Mouse (Mus musculus): ENCODE measurements around the gene Cbr2. TPM values are rescaled to one million over a fixed set of nuclear protein-coding genes. Genes with fewer than 3 reads are reported as not detected.

The Cbr2 gene
- polyA plus RNA-seq, 1 experiment from 2014 or later: 1.1 TPM

- Histone ChIP-seq H3K27me3 (replicated peaks; ENCODE audit: control insufficient read depth, insufficient read depth, low read length) (no peaks in the 10 kb centered on the region), H3K4me2 (ENCODE audit: low read length) (peak overlapping the region; percentile 86), H3K4me3 (ENCODE audit: low read depth, low read length) (no peak overlapping the region), H3K27ac (ENCODE audit: low read depth, low read length) (no peak overlapping the region), H3K36me3 (ENCODE audit: control insufficient read depth, insufficient read depth, low read length) (0 out of 2 replicates have a peak, but pooled peaks cover 4% of the 10 kb centered on the region), H3K4me1 (ENCODE audit: control insufficient read depth, insufficient read depth, low read length) (peaks cover 4% of the 10 kb centered on the region; the same call in 1 of the 2 replicates), H3K9me3 (replicated peaks; ENCODE audit: control insufficient read depth, low read length) (no peaks in the 10 kb centered on the region), H3K9ac (ENCODE audit: low read length) (no peak overlapping the region)
- no peak for ATAC-seq
- DNase-seq (ENCODE audit: low spot score): no peak
- WGBS: 61% methylated on average over 12 of the region's 12 CpGs
Observed at GRCm38 (mm10) chr11:120727564-120727963, 4.3 kb downstream of the Cbr2 start.

- H3K27me3 ChIP-seq (replicated peaks; ENCODE audit: control insufficient read depth, insufficient read depth, low read length): no peaks in the 10 kb centered on the region
- peaks cover 4% of the 10 kb centered on the region; the same call in 1 of the 2 replicates for H3K4me1 ChIP-seq (ENCODE audit: control insufficient read depth, insufficient read depth, low read length)
- peak within 1 kb of the TSS; percentile 46 for H3K4me3 ChIP-seq (ENCODE audit: low read depth, low read length)
- no peak within 1 kb of the TSS for H3K27ac ChIP-seq (ENCODE audit: low read depth, low read length)
- H3K36me3 ChIP-seq (ENCODE audit: control insufficient read depth, insufficient read depth, low read length): 0 out of 2 replicates have a peak, but pooled peaks cover 4% of the 10 kb centered on the region
- ATAC-seq (peak; percentile 81), DNase-seq (ENCODE audit: low spot score) (peak; percentile 83)
- H3K9ac ChIP-seq (ENCODE audit: low read length): peak within 1 kb of the TSS; percentile 60
- no peaks in the 10 kb centered on the region for H3K9me3 ChIP-seq (replicated peaks; ENCODE audit: control insufficient read depth, low read length)
- peak within 1 kb of the TSS; percentile 86 for H3K4me2 ChIP-seq (ENCODE audit: low read length)
- under 1% methylated on average over 14 of the region's 14 CpGs for WGBS
Observed at GRCm38 (mm10) chr11:120727169-120727527, 4.8 kb downstream of the Cbr2 start, which contains the start of gene Dcxr. TSS of gene Dcxr (minus strand) at chr11:120727281.

DNA sequence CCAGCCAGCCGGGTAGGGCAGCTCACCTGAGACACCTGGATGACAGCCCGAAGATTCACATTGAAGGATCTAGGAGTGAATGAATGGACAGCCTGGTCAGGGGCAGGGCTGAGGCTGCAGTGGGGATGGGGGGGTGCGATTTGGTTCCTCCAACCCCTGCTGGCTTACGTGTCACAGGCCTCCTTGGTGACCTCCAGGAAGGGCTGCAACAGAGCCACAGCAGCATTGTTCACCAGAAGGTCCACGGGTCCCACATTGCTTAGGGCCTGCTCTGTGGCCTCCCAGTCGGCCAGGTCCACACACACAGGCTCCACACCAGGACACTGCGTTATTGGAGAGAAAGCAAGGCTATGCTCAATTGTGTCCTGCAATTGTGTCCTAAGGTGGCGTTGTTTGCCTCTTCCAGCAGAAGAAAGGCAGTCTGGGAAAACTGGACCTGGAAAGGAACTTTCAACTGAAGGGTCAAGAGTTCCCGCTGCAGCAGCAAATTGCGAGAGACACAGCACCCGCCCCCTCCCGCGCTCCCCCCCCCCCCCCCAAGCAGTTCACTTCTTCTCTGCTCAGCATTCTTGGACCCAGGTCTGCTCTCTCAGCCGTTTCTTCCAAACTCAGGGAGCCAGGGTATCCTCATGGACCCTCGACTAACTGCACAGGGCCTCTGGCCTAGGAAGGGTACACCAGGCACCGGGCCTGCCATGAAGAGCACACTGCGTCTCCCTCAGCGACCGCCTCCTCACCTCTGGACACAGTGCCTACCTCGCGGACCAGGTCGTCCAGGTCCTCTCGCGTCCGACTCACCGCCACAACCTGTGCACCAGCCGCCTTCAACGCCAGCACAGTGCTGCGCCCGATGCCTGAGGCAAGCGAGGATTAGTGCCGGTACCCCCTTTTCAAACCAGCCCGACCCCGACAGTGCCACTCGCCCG lies 5.4 kb downstream of the Cbr2 start:
- Histone ChIP-seq H3K4me2 (ENCODE audit: low read length) (peak overlapping the region; percentile 86), H3K36me3 (ENCODE audit: control insufficient read depth, insufficient read depth, low read length) (0 out of 2 replicates have a peak, but pooled peaks cover 4% of the 10 kb centered on the region), H3K9ac (ENCODE audit: low read length) (peak overlapping the region; percentile 60), H3K4me1 (ENCODE audit: control insufficient read depth, insufficient read depth, low read length) (peaks cover 9% of the 10 kb centered on the region), H3K9me3 (replicated peaks; ENCODE audit: control insufficient read depth, low read length) (no peaks in the 10 kb centered on the region), H3K4me3 (ENCODE audit: low read depth, low read length) (peak overlapping the region; percentile 46), H3K27ac (ENCODE audit: low read depth, low read length) (no peak overlapping the region), H3K27me3 (replicated peaks; ENCODE audit: control insufficient read depth, insufficient read depth, low read length) (no peaks in the 10 kb centered on the region)
- DNase-seq (ENCODE audit: low spot score) (no peak), ATAC-seq (0 out of 2 replicates have a peak, but pooled peaks have one; percentile 12)
- 20% methylated on average over 34 of the region's 36 CpGs for WGBS

DNA sequence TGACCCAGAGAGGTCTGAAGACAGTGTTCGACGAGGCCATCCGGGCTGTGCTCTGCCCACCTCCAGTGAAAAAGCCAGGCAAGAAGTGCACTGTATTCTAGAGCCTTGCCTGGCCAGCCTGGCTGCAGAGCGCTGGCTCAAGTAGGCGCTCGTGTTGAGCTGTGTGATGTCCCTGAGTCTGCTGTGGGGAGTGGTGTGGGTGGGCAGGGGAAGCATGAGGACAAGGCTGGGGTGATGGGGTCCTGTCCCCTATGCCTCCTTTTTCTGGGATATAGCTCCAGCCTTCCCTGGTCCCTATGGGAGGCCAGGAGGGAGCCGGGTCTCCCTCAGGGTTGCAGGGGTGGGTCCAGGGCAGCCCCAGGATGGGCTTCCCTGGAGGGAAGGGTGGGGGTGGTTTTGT lies 8.4 kb downstream of the Cbr2 start:
- no peaks in the 10 kb centered on the region for H3K27me3 ChIP-seq (replicated peaks; ENCODE audit: control insufficient read depth, insufficient read depth, low read length)
- H3K9ac ChIP-seq (ENCODE audit: low read length): no peak overlapping the region
- peaks cover 11% of the 10 kb centered on the region for H3K4me1 ChIP-seq (ENCODE audit: control insufficient read depth, insufficient read depth, low read length)
- WGBS: 85% methylated on average over 7 of the region's 7 CpGs
- DNase-seq (ENCODE audit: low spot score): no peak
- H3K9me3 ChIP-seq (replicated peaks; ENCODE audit: control insufficient read depth, low read length): no peaks in the 10 kb centered on the region
- peaks cover 17% of the 10 kb centered on the region for H3K36me3 ChIP-seq (ENCODE audit: control insufficient read depth, insufficient read depth, low read length)
- no peak for ATAC-seq
- H3K4me2 ChIP-seq (ENCODE audit: low read length): no peak overlapping the region
- no peak overlapping the region for H3K4me3 ChIP-seq (ENCODE audit: low read depth, low read length)
- H3K27ac ChIP-seq (ENCODE audit: low read depth, low read length): no peak overlapping the region

DNA sequence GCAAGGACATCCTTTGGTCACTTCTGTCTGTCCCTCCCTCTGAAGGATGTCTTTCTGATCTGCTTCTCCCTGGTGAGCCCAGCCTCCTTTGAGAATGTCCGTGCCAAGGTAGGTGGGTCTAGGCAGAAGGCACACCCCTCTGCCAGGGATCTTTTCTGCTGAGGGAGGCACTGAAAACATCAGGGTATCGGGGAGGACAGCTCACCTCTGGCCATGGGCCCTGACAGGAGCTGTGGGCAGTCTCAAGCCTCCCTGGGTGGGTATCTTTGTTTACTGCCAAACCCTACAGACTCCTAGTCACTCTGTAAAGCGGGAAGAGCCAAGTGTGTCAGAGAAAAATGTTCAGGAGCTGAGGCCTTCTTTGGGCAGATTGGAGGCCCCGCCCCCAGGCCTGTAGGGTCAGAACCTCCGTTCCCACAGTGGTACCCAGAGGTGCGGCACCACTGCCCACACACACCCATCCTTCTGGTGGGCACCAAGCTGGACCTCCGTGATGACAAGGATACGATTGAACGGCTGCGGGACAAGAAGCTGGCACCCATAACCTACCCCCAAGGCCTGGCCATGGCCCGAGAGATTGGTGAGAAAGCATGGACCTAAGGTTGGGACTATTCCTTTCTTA lies 9.0 kb downstream of the Cbr2 start:
- H3K4me3 ChIP-seq (ENCODE audit: low read depth, low read length): no peak overlapping the region
- H3K9me3 ChIP-seq (replicated peaks; ENCODE audit: control insufficient read depth, low read length): no peaks in the 10 kb centered on the region
- no peak overlapping the region for H3K27ac ChIP-seq (ENCODE audit: low read depth, low read length)
- H3K4me2 ChIP-seq (ENCODE audit: low read length): peak overlapping the region; percentile 95; the same call in 1 of the 2 replicates
- DNase-seq (ENCODE audit: low spot score): no peak
- no peak for ATAC-seq
- H3K9ac ChIP-seq (ENCODE audit: low read length): peak overlapping the region; percentile 84; the same call in 1 of the 2 replicates
- peaks cover 11% of the 10 kb centered on the region for H3K4me1 ChIP-seq (ENCODE audit: control insufficient read depth, insufficient read depth, low read length)
- peaks cover 24% of the 10 kb centered on the region for H3K36me3 ChIP-seq (ENCODE audit: control insufficient read depth, insufficient read depth, low read length)
- no peaks in the 10 kb centered on the region for H3K27me3 ChIP-seq (replicated peaks; ENCODE audit: control insufficient read depth, insufficient read depth, low read length)
- 88% methylated on average over 11 of the region's 11 CpGs for WGBS

GRCm38 (mm10) chr11:120722067-120722630 lies 9.8 kb downstream of the Cbr2 start:
- 17% methylated on average over 21 of the region's 21 CpGs for WGBS
- Histone ChIP-seq H3K4me2 (ENCODE audit: low read length) (peak overlapping the region; percentile 95), H3K27me3 (replicated peaks; ENCODE audit: control insufficient read depth, insufficient read depth, low read length) (no peaks in the 10 kb centered on the region), H3K9me3 (replicated peaks; ENCODE audit: control insufficient read depth, low read length) (no peaks in the 10 kb centered on the region), H3K4me1 (ENCODE audit: control insufficient read depth, insufficient read depth, low read length) (peaks cover 11% of the 10 kb centered on the region), H3K9ac (ENCODE audit: low read length) (peak overlapping the region; percentile 84), H3K27ac (ENCODE audit: low read depth, low read length) (no peak overlapping the region), H3K4me3 (ENCODE audit: low read depth, low read length) (peak overlapping the region; percentile 64), H3K36me3 (ENCODE audit: control insufficient read depth, insufficient read depth, low read length) (peaks cover 31% of the 10 kb centered on the region)
- ATAC-seq: no peak
- no peak for DNase-seq (ENCODE audit: low spot score)

GRCm38 (mm10) chr11:120721124-120722066 lies 10.5 kb downstream of the Cbr2 start, which contains the start of gene Rac3:
TSS of gene Rac3 (plus strand) at chr11:120721470.
- H3K4me2 ChIP-seq (ENCODE audit: low read length): peak within 1 kb of the TSS; percentile 95
- no peaks in the 10 kb centered on the region for H3K27me3 ChIP-seq (replicated peaks; ENCODE audit: control insufficient read depth, insufficient read depth, low read length)
- H3K27ac ChIP-seq (ENCODE audit: low read depth, low read length): no peak within 1 kb of the TSS
- peak within 1 kb of the TSS; percentile 64 for H3K4me3 ChIP-seq (ENCODE audit: low read depth, low read length)
- no peaks in the 10 kb centered on the region for H3K9me3 ChIP-seq (replicated peaks; ENCODE audit: control insufficient read depth, low read length)
- peak; percentile 90 for ATAC-seq
- peaks cover 38% of the 10 kb centered on the region for H3K36me3 ChIP-seq (ENCODE audit: control insufficient read depth, insufficient read depth, low read length)
- peak; percentile 86 for DNase-seq (ENCODE audit: low spot score)
- WGBS: under 1% methylated on average over 90 of the region's 90 CpGs
- H3K4me1 ChIP-seq (ENCODE audit: control insufficient read depth, insufficient read depth, low read length): peaks cover 8% of the 10 kb centered on the region
- H3K9ac ChIP-seq (ENCODE audit: low read length): peak within 1 kb of the TSS; percentile 84

DNA sequence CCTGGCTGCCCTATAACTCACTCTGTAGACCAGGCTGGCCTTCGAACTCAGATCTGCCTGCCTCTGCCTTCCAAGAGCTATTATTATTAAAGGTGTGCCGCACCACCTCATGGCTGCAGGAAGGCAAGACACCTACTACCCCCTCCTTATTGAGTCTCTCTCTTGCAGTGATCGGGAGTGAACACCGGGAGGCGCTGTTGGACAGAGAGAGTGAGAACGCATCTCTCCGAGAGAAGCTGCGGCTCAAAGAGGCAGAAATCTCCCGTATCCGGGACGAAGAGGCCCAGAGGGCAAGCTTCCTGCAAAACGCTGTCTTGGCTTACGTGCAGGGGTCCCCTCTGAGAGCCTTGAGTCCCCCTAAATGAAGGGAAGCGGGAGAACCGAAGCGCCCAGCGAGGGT lies 11.5 kb downstream of the Cbr2 start:
- H3K4me2 ChIP-seq (ENCODE audit: low read length): peak overlapping the region; percentile 95
- DNase-seq (ENCODE audit: low spot score): peak; percentile 94
- no peaks in the 10 kb centered on the region for H3K9me3 ChIP-seq (replicated peaks; ENCODE audit: control insufficient read depth, low read length)
- peaks cover 7% of the 10 kb centered on the region for H3K4me1 ChIP-seq (ENCODE audit: control insufficient read depth, insufficient read depth, low read length)
- ATAC-seq: peak; percentile 16
- H3K36me3 ChIP-seq (ENCODE audit: control insufficient read depth, insufficient read depth, low read length): peaks cover 41% of the 10 kb centered on the region
- H3K4me3 ChIP-seq (ENCODE audit: low read depth, low read length): peak overlapping the region; percentile 64
- no peaks in the 10 kb centered on the region for H3K27me3 ChIP-seq (replicated peaks; ENCODE audit: control insufficient read depth, insufficient read depth, low read length)
- 11% methylated on average over 17 of the region's 17 CpGs for WGBS
- peak overlapping the region; percentile 84 for H3K9ac ChIP-seq (ENCODE audit: low read length)
- H3K27ac ChIP-seq (ENCODE audit: low read depth, low read length): no peak overlapping the region

Data from forebrain, embryonic 14.5 days (tissue).